Mouse (Mus musculus): ENCODE results near the gene Nkiras1.
A peak's percentile ranks its signal among the peaks of the same experiment; 100 is the strongest.
"Not testable (repeated sequence)": the region's sequence is repeated elsewhere in the genome, so short reads cannot be mapped to it uniquely, and the experiment has no call there.

Nkiras1 gene

DNA sequence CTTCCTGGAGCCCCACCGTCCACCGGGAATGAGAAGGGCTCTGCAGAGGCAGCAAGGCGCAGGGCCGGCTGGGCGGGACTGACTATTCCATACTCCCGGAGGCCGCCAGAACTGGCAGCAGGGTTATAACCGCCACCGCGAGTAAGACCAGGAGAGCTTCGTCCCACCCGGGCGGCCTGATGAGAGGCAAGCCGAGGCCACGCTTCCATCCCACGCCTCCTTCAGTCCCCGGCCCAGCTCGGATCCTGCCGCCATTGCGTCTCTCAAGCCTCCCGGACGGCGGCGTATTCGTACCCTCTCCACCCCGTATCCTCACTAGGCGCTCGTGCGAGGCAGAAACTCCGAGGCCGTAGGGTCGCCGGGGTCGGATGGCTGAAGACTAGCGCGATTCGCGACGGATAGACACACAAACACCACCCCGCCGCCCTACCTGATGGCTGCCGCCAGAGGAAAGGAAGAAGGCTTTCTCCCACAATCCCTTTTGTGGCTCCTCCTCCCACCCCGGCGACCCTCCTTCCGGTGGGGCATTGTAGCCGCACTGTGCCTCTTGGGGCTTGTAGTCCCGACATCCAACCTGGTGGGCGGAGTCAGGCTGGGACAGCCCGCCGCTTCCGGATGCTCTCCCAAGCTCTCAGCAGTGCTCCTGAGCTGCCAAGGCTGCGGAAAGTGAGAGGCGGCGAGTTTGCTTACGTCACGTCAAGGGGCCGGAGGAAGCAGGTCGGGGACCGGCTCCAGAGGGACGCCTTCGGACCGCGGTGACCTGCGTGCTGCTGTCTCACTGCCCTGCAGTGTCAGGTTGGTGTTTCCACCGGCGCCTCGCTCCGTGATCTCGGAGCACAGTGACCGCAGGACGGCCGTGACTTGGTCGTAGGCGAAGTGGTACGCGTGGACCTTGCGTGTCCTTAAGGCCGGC lies at the start of gene Nkiras1, which contains the start of gene Rpl15:
TSS of gene Nkiras1 (plus strand) at position 608 of the 913 bp plus-strand sequence.
TSS of gene Rpl15 (minus strand) at position 863 of the 913 bp plus-strand sequence.
- peak; percentile 97 to 99 for DNase-seq (ENCODE audit: low spot score in 2 of 2)

DNA sequence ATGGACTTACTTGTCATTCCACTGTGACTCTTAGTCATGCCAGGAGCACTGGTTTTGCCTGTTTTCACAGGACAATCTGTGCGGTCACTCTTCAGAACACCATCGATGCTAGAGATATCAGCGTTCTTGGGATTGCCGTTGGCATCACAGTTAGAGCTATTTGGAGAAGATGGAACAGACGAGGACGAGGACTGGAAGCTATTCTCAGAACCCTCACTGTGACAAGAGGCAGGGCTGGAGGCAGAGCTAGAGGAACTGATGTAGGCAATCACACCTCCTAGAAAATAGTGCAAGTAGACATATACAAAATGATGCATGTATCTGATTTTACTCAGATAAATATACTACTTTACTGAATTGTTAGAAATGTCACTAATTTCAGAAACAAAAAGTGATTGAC lies 49.0 kb upstream of the Nkiras1 start:
- DNase-seq (ENCODE audit: low spot score in 2 of 2) = no peak

DNA sequence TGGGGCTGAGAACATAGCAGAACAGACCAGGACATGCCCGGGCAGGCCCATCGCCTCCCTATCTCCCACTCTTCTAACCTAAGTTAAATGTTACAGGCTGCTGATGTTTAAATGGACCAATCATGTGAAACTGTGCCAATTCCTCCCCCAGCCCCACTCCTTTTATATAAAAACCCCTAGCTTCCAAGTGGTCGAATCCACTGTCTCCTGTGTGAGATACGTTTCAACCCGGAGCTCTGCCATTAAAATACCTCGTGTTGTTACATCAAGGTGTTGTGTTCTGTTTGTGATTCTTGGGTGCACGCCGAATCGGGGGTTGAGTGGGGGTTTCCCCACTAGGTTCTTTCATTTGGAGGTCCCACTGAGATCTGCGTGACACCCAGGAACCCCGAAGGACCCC lies 45.5 kb upstream of the Nkiras1 start:
- DNase-seq (ENCODE audit: low spot score in 2 of 2) = not testable (repeated sequence)

DNA sequence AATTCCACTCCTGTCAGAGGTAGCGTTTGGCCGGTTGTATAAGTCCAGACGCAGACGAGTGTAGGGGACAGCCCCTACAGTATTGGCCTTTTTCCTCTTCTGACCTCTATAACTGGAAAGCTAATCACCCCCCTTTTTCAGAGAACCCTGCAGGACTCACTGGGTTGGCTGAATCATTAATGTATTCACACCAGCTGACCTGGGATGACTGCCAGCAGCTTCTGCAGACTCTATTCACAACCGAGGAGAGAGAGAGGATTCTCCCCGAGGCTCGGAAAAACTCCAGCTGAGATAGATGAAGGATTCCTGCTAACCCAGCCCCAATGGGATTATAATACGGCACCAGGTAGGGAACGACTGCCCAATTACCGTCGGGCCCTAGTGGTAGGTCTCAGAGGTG lies 44.8 kb upstream of the Nkiras1 start:
- DNase-seq (ENCODE audit: low spot score in 2 of 2) = not testable (repeated sequence)

DNA sequence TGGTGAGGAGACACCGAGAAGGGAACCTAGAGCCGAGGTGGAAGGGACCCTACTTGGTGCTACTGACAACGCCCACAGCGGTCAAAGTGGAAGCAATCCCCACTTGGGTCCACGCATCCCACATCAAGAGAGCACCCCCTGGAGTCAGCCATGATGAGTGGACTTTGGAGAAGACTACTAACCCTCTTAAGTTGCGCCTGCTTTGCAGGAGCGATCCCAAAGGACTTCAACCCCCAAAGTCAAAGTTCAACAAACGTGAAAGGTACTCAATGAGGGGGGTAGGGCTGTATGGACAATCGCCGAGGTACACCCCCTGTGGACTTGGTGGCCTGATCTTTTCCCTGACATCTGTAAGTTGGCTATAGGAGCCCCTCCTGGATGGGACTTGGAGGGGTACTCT lies 41.2 kb upstream of the Nkiras1 start:
- not testable (repeated sequence) for DNase-seq (ENCODE audit: low spot score in 2 of 2)

DNA sequence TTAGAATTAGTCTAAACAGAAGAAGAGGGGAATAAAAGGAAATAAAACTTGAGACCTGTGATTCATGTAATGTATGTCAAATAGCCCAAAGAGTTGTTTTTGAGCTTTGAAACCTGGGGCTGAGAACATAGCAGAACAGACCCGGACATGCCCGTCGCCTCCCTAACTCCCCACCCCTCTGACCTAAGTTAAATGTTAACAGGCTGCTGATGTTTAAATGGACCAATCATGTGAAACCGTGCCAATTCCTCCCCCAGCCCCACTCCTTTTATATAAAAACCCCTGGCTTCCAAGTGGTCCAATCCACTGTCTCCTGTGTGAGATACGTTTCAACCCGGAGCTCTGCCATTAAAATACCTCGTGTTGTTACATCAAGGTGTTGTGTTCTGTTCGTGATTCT lies 39.1 kb upstream of the Nkiras1 start:
- not testable (repeated sequence) for DNase-seq (ENCODE audit: low spot score in 2 of 2)

DNA sequence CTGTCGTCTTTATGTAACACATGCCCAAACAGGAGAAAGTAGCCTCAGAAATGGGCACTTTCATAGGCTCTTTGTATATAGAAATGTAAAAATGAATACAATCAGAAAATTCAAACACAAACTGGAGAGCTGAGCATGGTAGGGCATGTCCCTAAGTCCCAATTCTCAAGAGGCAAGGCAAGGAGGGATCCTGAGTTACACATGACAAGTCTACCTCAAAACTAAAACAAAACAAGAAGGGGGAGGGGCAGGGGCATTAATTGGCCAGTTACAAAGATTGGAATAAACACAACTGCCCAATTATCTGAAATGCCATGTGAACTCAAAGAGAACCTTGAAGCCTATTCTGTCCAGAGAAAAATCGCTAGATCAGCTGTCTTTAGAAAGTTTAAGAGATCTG lies 37.9 kb upstream of the Nkiras1 start:
- no peak for DNase-seq (ENCODE audit: low spot score in 2 of 2)

DNA sequence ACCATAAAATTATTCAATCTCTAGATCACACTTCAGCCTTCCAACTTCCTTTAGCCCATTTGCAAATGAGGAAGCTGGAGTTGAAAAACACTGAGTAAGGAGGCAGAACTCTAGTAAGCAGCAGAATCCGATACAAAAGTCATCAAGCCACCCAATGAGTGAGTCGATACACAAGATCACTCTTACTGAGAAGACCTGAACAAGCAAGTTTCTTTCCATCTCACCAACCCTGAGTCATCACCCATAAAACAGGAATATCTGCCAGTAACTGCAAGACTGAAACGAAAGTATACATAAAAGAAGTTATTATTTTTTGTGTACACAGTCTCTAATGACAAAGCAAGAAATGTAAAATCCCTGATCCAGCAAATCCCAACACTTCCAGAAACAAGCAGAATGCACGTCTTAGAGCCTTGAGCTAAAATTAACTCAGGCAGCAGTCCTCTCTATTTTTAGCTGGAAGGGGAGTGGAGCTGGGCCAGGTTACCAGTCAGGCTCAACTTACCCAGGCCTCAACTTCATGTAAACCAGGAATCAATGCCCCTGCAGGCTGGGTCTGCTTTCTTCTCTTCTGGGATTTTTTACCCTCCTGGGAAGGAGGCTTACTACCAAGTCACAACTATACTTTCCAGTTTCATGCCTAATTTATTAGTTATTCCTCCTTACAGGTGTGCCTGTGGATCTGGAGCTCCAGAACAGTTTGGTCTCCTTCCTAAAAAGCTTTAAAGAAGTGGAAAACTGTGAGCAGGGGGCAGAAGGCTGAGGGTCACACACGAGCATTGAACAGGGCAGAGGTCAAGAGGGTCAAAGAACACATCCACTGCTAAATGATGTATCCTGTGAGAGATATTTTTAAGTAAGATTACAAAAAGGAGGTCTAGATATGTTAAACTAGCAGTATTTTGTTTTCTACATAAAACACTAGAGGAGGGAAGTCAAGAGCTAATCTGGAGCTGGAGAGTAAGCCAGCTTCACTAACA lies 36.7 kb upstream of the Nkiras1 start:
- DNase-seq (ENCODE audit: low spot score in 2 of 2) = no peak

DNA sequence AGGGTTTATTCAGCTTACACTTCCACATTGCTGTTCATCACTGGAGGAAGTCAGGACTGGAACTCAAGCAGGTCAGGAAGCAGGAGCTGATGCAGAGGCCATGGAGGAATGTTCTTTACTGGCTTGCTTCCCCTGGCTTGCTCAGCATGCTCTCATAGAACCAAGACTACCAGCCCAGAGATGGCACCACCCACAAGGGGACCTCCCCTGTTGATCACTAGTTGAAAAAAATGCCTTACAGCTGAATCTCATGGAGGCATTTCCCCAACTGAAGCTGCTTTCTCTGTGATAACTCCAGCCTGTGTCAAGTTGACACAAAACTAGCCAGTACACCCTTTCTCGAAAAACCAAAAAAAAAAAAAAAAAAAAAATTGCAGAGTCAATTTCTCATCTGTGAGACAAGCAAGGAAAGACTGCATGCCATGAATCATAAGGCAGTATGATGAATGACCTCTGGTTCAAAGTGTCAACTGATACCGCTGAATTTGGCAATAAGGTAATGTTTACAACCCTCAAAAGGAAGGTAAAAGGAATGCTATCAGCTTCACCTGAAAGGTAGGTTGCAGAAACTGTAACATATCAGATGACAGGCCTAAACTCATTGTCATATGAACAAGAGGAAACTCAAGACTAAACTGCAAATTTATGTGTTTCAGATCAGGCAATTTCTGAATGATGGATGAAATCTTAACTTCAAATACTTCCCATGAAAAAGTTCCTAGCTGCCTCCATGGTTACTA lies 34.3 kb upstream of the Nkiras1 start:
- DNase-seq (ENCODE audit: low spot score in 2 of 2) = not testable (repeated sequence)

DNA sequence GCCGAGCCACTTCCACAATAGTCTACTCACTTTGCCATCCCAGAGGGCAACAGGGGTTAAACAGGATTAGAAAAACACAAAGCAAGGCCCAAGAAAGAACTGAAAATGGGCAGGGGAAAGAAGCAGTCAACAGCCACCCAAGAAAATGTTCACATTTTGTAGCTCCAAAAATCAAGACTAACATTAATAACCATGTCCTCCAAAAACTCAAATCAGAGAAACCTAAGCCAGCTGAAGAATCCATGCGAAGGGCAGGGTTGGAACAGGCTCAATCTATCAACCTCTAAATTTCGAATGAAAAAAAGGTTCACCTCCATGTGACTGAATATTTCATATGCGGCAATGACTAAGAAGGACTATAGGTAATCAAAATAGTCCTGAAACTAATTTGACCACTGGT lies 33.6 kb upstream of the Nkiras1 start:
- DNase-seq (ENCODE audit: low spot score in 2 of 2) = no peak

DNA sequence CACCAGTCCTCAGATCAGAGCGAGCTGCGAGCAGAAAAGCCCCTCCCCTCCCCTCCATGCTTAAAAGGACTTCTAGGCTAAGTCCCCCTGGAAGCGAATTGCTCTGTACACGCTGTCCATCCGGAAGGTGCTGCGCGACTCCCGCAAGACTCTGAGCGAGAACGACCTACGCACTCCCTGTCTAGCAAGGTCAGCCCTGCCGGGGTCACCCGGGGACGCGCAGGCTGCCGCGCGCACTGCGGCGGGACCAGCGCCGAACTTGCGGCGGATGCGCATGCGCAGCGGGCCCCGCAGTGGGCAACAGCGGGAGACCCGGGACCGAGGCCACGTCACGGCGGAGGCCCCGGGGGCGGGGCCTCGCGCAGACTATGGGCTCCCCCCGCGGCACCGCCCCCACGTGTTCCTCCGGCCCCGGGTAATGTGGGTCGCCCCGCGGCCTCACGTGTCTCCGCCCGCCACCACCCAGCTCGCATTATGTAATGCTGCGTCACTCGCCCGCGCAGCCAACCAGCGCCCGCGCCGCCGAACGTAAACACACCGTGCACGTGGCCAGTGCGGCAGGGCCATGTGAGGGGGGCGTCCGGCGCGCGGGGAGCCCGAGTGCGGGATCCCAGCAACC lies 32.7 kb upstream of the Nkiras1 start:
- DNase-seq (ENCODE audit: low spot score in 2 of 2) = peak; percentile 97 to 98

DNA sequence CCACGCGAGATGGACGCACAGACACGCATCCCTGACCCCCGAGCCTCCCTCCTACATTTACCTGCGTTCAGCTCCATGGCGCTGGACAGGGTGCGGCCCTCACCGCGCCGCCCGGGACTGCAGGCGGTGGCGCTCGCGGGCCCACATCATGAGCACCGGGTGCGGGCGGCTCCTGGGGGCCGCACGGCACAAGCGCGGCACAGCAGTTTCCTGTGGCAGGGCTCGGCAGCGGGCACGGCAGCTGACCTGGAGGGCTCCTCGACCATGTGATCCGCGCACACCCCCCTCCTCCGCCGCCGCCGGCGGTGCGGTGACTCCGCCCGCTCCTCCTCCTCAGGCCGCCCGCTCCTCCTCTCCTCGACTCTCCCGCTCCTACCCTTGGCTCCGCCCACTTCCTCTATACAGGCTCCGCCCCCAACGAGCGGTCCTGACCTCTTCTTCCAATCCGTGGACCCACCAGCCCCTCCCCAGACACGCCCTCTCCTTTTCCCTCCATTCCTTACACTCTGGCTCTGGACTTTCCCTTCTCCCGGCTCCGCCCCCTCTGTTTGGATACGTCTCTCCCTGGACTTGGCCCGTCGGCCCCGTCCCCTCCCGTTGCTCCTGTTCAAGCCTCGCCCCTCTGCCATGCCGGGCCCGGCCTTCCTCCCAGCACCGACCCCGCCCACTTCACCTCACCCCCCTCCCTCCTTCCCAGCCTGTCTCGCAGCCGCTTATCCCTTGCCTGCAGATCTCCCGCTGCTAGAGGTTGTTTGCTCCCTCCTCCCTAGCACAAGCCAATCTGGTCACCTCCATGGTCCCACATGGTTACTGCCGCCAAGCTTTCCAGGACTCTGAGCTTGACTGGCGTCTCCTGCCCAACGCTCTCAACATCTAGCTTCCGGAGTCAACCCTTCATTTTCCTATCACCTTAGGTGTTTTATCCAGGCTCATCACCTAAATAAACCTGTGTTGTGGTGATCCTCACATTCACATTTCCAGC lies 31.9 kb upstream of the Nkiras1 start, which contains the start of gene Nr1d2:
TSS of gene Nr1d2 (minus strand) at position 378 of the 982 bp plus-strand sequence.
- peak; percentile 97 to 99 for DNase-seq (ENCODE audit: low spot score in 2 of 2)

DNA sequence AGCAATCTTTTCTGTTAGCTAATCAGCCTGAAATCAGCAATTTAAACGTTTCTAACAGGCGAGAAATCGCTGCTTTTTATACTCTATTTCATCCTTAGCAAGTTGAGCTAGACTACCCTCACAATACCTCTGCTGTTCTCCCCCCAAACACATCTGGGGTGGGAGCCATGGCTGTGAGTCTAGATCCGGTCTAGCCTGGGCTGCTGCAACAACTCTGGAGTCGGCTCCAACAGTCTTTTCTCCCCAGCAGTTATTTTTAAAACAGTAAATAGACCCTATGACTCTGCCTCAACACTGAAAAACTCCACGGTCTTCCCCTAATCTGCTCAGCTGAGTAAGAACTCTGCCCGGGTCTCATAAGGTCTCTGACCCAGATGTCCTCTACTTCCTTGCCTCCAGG lies 30.8 kb upstream of the Nkiras1 start:
- DNase-seq (ENCODE audit: low spot score in 2 of 2) = no peak

DNA sequence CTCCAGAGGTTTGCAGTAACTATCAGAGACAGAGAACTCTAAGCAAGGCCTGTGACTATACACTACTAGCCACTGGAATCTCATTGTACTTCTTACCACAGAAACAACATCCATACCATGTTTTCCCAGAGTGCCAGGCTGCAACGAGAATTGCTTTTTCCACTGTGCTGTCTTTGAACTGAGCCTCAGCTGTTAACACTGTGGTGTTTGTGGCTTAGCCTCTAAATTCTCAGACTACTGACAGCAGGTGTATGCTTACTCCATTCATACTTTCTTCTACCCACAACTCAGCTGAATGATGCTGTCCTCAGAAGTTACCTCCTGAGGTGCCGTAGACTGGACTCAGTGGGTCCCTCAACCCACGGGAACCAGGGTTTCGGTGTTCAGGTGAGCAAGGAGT lies 29.1 kb upstream of the Nkiras1 start:
- DNase-seq (ENCODE audit: low spot score in 2 of 2) = no peak

DNA sequence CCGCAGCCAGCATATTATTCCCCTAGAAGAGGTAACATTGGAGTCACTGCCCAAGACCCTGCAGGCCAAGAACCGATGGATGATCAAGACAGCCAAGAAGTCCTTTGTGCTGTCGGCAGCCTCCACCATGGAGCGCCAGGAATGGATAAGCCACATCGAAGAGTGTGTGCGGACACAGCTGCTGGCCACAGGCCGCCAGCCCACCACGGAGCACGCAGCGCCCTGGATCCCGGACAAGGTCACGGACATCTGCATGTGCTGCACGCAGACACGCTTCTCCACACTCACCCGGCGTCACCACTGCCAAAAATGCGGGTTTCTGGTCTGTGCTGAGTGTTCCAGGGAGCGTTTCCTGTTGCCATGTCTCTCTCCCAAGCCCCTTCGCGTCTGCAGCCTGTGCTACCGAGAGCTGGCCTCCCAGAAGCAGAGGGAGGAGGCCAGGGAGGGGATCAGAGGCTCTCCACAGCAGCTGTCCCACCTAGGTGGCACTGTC lies 28.3 kb upstream of the Nkiras1 start:
- no peak for DNase-seq (ENCODE audit: low spot score in 2 of 2)

DNA sequence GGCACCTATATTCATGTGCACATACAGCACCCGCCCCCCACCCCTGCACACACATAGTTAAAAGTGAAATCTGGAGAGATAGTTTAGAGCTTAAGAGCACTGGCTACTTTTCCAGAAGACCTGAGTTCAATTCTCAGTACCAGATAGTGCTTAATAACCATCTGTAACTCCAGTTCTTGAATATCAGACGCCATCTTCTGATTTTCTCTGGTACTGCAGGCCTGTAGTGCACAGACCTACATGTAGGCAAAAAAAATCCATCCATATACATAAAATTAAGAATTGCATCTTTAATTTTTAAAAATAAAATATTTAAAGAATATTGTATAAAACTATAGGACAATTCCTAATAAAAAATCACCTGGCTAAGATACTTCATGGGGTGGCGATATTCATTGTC lies 9.7 kb upstream of the Nkiras1 start:
- no peak for DNase-seq (ENCODE audit: low spot score in 2 of 2)

DNA sequence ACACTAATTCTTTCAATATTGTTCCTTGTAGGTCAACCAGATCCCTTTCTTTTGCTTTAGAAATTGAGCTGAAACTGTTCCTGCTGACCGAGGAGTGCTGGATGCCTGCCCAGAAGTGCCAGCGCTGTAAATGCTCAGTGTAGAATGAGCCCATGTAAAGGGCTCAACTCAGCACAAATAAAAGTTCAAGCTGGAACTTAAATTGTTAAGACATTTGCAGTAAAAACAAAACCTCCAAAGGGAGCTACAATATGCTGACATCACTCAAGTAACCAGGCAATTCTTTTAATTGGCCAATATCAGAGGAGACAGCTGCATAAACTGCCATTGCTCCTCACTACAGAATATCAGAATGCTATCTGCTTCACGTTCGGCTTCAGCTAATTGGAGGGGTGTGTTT lies 7.5 kb upstream of the Nkiras1 start:
- no peak for DNase-seq (ENCODE audit: low spot score in 2 of 2)

DNA sequence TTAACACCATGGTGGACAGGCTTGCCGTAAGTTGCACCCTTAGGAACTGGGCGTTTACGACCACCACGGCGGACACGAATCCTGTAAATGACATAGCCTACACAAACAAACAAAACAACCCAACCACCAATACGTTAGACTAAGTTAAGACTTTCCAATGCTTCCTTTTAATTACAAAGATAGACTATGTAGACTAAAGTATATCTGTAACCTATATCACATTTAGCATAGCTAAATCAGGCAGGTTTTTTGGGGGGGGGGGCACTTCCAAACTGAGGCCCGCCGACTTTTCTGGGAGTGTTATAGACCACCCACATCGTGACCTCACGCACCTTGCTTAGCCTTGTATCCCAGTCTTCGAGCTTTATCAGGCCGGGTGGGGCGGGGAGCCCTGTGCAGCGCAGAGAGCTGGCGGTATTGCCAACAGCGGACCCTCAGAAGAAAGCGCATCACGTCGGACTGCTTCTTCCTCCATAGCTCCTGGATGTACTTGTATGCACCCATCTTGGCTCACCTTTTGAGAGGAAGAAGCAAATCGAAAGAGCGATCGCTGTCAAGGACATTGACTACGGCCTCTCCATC lies 898 bp upstream of the Nkiras1 start:
- DNase-seq (ENCODE audit: low spot score in 2 of 2) = not testable (repeated sequence)

DNA sequence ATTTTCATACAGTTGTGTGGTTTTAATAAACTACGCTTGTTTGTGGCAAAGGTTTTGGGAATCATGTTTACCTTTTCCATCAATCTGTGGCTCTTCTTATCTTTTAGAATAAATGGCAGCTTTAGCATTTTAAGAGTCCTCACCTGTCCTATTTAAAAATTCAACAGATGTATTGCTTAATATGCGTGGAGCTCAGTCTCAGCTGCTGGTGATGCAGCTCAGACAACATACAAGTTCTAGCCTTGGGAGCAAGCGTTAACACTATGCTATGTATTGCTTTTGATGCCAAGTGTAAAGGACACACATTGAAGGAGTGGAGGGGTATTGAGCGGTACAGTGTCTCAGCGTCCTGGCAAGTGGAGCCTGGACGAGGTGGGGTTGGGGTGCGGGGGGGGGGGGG lies 730 bp downstream of the Nkiras1 start:
- DNase-seq (ENCODE audit: low spot score in 2 of 2) = no peak

Data from urinary bladder, postnatal 36 days (tissue).